Mouse (Mus musculus) embryonic facial prominence, embryonic 14.5 days (tissue): ENCODE measurements at regions not wholly inside any gene's neighbourhood (a gene's known extent, or its start where the extent isn't known, plus 50 kb on each side); places are given as distances from the start of the nearest gene placed in this dataset.
"Not testable (repeated sequence)": the region's sequence is repeated elsewhere in the genome, so short reads cannot be mapped to it uniquely, and the experiment has no call there.

ENCODE experiments used
- ATAC-seq: fragments of 200-750 bp; cut with Nextera tagmentation; 2 replicates; pipeline ENCODE4 v1.8.0; 2017; ENCODE audit warnings: low read depth, moderate number of reproducible peaks, moderate TSS enrichment
- DNase-seq: peaks from one replicate; pipeline ENCODE4 v3.0.0-alpha.2; 2015; ENCODE audit warnings: low spot score
- H3K27ac ChIP-seq: fragments of 300-500 bp; sonication (generic); replicated peaks from 2 replicates; pipeline ENCODE4 v1.5.1; 2014; ENCODE audit warnings: low read depth, mild to moderate bottlenecking, low read length, moderate library complexity
- H3K27me3 ChIP-seq: fragments of 300-500 bp; sonication (generic); replicated peaks from 2 replicates; pipeline ENCODE4 v1.6.1; 2014; ENCODE audit warnings: low read length; ENCODE audit not compliant: control insufficient read depth, insufficient read depth
- H3K36me3 ChIP-seq: fragments of 300-500 bp; sonication (generic); 2 replicates; pipeline ENCODE4 v1.6.1; 2014; ENCODE audit warnings: low read length, mixed read lengths; ENCODE audit not compliant: control insufficient read depth, insufficient read depth
- H3K4me1 ChIP-seq: fragments of 300-500 bp; sonication (generic); 2 replicates; pipeline ENCODE4 v1.6.1; 2014; ENCODE audit warnings: antibody characterized with exemption, low read length; ENCODE audit not compliant: control insufficient read depth, insufficient read depth
- H3K4me2 ChIP-seq: fragments of 300-500 bp; sonication (generic); 2 replicates; pipeline ENCODE4 v1.6.1; 2014; ENCODE audit warnings: low read depth, mild to moderate bottlenecking, low read length, moderate library complexity, mixed read lengths
- H3K4me3 ChIP-seq: fragments of 300-500 bp; sonication (generic); 2 replicates; pipeline ENCODE4 v1.5.1; 2014; ENCODE audit warnings: low read depth, mild to moderate bottlenecking, low read length
- H3K9ac ChIP-seq: fragments of 300-500 bp; sonication (generic); 2 replicates; pipeline ENCODE4 v1.6.1; 2014; ENCODE audit warnings: low read depth, mild to moderate bottlenecking, low read length, moderate library complexity, mixed read lengths
- H3K9me3 ChIP-seq: fragments of 300-500 bp; sonication (generic); 2 replicates; pipeline ENCODE4 v1.6.1; 2016; ENCODE audit warnings: low read length; ENCODE audit not compliant: control insufficient read depth
- WGBS: fragments of 180-500 bp; shearing (Covaris S2); extraction: QIAGEN DNeasy Blood & Tissue Kit; methylation state at CpG from one replicate; pipeline ENCODE4 v1.1.7; 2014; 5-methylcytosine and 5-hydroxymethylcytosine counted together

GRCm38 (mm10) chrX:65778656-65779370 lies 525.2 kb downstream of the 4930447F04Rik start:
- WGBS: 64% methylated on average over 5 of the region's 5 CpGs
- not testable (repeated sequence) for H3K27ac ChIP-seq, DNase-seq, H3K9ac ChIP-seq, H3K4me1 ChIP-seq, H3K36me3 ChIP-seq, H3K4me3 ChIP-seq, H3K9me3 ChIP-seq, ATAC-seq, H3K4me2 ChIP-seq, H3K27me3 ChIP-seq

GRCm38 (mm10) chrX:65769861-65770260 lies 534.2 kb downstream of the 4930447F04Rik start:
- DNase-seq (no peak), ATAC-seq (no peak)
- H3K27ac ChIP-seq: no peak overlapping the region
- no peaks in the 10 kb centered on the region for H3K36me3 ChIP-seq
- H3K9me3 ChIP-seq: no peaks in the 10 kb centered on the region
- no peak overlapping the region for H3K4me3 ChIP-seq
- no peaks in the 10 kb centered on the region for H3K27me3 ChIP-seq
- no peak overlapping the region for H3K4me2 ChIP-seq
- no peaks in the 10 kb centered on the region for H3K4me1 ChIP-seq
- no peak overlapping the region for H3K9ac ChIP-seq
- WGBS: 91% methylated on average over 1 of the region's 1 CpGs

DNA sequence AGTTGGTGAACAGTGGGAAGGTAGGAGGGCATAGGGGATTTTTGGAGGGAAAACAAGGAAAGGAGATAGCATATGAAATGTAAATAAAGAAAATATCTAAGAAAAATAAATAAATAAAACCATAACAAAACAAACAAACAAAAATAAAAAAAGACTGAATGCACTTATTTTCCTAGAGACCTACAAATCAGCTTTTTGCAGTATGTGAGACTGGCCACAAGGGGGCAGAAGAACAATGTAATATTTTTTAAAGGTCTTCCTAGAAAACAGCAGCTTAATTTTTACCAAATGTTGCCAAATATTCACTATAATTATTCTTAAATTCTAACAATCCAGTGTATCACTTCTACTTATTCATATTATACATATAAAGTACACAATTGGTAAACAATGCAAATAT lies 569.4 kb downstream of the 4930447F04Rik start:
- Histone ChIP-seq H3K27ac (no peak overlapping the region), H3K9ac (no peak overlapping the region), H3K36me3 (no peaks in the 10 kb centered on the region), H3K4me1 (no peaks in the 10 kb centered on the region), H3K4me2 (no peak overlapping the region), H3K4me3 (no peak overlapping the region), H3K27me3 (no peaks in the 10 kb centered on the region), H3K9me3 (no peaks in the 10 kb centered on the region)
- ATAC-seq (no peak), DNase-seq (peak; percentile 27)

GRCm38 (mm10) chrX:65715562-65715961 lies 588.5 kb downstream of the 4930447F04Rik start:
- no peaks in the 10 kb centered on the region for H3K9me3 ChIP-seq
- H3K4me3 ChIP-seq: no peak overlapping the region
- no peaks in the 10 kb centered on the region for H3K27me3 ChIP-seq
- ATAC-seq: no peak
- DNase-seq: peak; percentile 1
- no peaks in the 10 kb centered on the region for H3K36me3 ChIP-seq
- no peak overlapping the region for H3K27ac ChIP-seq
- H3K4me2 ChIP-seq: no peak overlapping the region
- H3K9ac ChIP-seq: no peak overlapping the region
- no peaks in the 10 kb centered on the region for H3K4me1 ChIP-seq
